Mouse (Mus musculus): ENCODE data around the gene Fkbp4.

GRCm38 (mm10) chr6:128477495-128477894, 39.0 kb upstream of the Fkbp4 start:
- TF ChIP-seq CTCF (IDR thresholded peaks at IDR 0.05) (no peak), POLR2A (IDR thresholded peaks at IDR 0.05; ENCODE audit: insufficient read depth, low read depth, low read length) (no peak)
